Mouse (Mus musculus) myocyte (in vitro differentiated cells): ENCODE data around the gene Cfap97.

Source experiments
- POLR2A ChIP-seq: IDR thresholded peaks from one replicate; pipeline ENCODE4 v1.6.1; 2011; ENCODE audit warnings: low read depth, mild to moderate bottlenecking, control low read depth, moderate library complexity; ENCODE audit not compliant: insufficient read length
- TCF12 ChIP-seq: IDR thresholded peaks from one replicate; pipeline ENCODE4 v1.6.1; 2011; ENCODE audit warnings: mild to moderate bottlenecking, control low read depth; ENCODE audit not compliant: poor library complexity, insufficient read depth, severe bottlenecking
- USF1 ChIP-seq: IDR thresholded peaks from one replicate; pipeline ENCODE4 v1.6.1; 2011; ENCODE audit warnings: low read depth, mild to moderate bottlenecking, control low read depth, moderate library complexity

DNA sequence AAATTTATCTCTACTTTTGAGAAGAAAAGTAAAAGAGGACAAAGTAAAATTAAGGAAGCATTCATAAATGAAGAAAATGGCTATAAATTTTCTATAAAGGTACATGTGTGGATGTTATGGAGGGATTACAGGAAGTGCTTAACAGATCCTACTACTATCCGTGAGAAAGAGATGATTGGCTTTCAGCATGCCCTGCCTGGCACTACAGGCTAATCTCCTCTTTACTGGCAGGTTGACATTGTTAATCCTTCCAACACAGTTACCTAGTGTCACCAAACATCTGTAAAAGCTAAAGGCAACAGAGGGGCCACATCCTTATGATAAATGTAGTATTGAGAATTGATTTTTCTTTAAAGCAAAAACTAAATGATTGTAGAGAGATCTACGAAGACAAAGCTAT lies 22.1 kb downstream of the Cfap97 start:
- no peak for TF ChIP-seq POLR2A
- TF ChIP-seq USF1 = no peak
- no peak for TF ChIP-seq TCF12
